Mouse (Mus musculus): ENCODE results near the gene Pcbp2.
A peak's percentile ranks its signal among the peaks of the same experiment; 100 is the strongest.

The Pcbp2 gene

DNA sequence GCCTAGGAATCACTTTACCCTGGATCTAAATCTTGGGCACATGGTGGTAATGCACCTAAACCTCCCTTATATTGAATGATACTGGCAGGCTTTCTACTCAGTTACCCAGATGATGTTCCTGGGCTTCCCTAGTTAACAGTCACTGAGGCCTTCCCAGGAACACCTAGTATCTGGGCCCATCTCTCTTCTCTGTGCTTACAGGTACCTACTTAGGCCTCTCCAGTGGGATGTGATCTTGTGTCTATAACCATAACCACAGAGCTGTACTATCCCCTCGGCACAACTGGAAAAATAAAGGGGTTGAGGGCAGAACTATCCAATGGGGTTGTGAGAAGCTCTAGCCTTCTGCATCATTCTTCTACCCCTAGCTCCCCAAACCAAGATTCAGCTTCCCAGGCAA is 36.5 kb downstream of the Pcbp2 start:
- no peak for DNase-seq (ENCODE audit: low spot score in 2 of 2)

DNA sequence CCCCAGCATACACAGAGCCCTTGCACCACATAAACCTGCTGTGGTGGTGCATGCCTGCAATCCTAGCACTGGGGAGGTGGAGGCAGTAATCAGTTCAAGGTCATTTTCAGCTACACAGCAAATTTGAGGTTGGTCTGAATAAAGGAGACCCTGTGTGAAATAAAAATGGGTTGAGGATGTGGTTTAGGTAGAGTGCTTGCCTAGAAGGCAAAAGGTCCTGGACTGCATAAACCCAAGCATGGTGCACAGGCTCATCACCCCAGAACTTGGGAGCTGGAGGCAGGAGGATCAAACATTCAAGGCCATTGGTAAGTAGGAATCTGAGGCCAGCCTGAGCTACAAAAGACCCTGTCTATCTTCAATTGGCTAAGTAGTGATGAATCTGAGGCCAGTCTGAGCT is 37.2 kb downstream of the Pcbp2 start:
- DNase-seq (ENCODE audit: low spot score in 2 of 2) = no peak

DNA sequence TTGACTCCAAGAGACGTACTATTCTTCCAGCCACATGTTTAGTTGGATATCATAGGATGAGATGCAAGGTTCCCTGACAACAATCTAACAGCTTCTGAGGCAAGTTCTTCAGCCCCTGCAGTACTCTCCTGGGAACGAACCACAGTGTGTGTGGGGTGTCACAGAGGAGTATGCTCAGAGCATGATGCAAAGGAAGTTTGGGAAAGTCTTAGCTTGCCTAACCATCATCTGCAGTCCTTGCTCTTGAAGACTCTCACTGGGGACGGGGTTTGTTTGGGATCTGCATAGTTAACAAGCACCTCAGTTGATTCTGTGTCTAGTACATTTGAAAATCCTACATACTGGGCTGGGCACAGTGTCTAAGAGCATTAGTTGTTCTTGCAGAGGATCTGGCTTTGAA is 38.0 kb downstream of the Pcbp2 start:
- no peak for DNase-seq (ENCODE audit: low spot score in 2 of 2)

DNA sequence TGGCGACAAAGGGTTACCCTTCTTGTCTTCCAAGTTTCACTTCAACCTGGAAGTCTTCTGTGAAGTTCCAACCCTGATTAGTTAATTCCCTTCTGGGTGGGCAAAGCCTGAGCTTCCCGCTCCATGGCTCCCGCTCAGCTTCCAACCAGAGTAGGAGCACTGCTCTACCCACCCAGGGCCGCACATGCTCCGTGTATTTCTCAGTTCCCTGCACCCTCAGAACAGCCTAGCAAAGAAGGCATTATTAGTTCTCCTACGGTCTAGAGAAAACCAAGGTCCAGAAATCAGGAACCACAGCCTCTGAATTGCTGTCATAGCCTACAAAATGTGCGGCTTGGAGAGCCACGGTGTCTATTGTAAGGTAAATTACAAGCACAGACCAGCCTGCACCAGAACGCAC is 39.8 kb downstream of the Pcbp2 start:
- DNase-seq (ENCODE audit: low spot score in 2 of 2) = no peak

DNA sequence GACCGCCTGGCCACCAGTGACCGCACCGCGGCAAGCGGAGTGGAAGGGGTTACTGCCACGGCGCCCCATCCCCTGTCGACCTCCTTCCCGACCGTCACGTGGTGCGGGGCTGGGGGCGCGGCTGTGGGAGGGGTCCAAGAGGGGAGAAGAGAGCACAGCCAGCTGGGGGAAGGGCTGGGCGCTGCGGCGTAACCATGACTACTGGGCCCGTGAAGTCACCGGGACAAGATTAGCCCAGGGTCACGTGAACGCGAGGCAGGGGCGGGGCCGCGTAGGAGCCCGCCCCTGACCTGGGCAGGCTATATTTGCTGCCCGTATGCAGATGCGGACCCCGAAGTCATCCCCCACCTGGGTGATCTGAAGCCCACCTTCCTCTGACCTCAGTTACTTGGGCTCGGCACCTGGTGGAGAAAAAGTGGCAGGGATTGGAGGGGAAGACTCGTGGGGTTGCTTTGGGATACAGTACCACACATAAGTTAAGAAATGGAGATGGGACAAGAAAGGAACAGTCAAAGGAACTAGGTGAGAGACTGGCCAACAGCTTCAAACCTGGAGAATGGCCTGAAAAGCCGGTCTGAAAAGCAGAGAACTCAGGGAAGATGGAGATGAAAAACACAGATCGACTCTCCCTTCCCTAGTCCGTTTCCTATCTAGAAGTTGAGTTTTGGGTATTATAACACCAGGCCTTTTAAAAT is 40.4 kb downstream of the Pcbp2 start:
- peak; percentile 91 to 92 for DNase-seq (ENCODE audit: low spot score in 2 of 2)

DNA sequence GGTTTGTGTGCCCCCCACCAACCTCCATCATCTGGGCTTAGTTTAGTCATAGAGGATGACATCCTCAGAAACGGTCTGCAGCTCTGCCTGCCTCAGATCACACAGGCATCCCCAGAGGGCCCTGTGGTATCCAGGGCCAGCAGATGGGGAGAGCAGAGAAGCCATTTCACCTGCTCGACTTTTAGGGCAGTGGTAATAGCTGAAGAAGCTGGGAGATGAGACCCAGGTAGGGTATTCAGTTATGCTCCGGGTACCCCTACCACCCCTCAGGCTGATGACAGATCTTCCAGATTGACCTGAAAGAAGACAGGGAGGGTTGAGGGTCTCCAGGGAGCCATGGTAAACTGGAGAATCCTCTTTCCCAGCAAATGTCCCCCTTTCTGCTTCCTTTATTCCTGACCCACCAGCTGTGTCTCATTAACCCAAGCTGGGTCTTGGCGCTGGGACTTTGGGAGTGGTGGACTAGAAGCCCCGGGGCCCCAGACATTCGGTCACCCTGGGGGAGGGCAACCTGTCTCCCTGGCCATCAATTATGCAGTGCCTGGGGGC is 41.0 kb downstream of the Pcbp2 start:
- DNase-seq (ENCODE audit: low spot score in 2 of 2) = no peak

DNA sequence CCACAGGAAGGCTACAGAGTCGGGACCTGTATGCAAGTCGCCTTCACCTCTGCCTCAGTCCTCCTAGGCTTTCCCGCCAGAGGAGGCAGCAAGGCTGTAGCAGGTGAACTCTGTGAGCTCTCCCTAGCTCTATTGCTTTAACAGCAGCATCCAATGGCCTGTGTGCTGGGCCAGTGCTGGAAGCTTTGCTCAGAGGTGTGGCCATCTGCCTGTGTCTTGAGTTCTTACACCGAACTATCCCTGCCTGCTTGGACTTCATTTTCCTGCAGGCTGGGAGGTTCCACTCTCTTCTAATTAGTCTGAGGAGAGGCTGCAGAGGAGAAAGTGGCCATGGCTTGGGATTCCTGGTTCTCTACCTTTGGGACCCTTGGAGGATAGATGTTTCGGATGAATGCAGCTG is 41.7 kb downstream of the Pcbp2 start:
- no peak for DNase-seq (ENCODE audit: low spot score in 2 of 2)

DNA sequence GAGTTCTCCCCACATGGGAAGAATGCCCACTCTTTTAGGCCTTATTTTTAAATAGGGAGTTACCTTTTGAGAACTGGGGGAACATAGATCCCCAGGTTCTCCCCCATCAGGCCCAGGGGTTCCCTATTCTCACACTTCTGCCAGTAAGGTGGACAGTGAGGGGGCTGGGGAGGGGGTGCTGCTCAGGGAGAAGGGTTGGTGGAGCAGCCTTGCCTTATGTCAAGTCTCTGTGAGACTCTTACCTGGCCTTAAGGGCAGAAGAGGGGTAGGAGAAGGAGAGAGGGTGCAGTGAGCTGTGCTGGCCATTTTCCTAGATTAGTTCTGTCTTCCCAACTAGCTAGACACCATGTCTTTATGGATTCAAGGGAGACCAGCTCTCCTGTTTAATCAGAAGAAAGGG is 42.1 kb downstream of the Pcbp2 start:
- no peak for DNase-seq (ENCODE audit: low spot score in 2 of 2)

DNA sequence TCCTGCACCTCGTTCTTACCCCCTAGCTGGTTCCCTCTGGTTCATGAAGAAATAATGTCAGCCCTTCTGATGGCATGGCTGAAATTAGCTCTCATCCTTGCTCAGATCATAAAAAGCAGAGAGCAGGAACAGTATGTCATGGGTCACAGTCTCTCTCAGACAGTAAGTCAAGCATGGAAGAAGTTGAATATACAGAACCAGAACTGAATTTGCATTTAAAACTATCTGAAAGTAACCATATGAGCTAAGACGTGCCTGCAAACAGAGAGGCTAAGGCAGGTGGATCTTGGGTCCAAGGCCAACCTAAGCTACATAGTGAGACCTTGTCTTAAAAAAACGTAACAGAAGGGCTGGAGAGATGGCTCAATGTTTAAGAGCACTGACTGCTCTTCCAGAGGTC is 42.7 kb downstream of the Pcbp2 start:
- DNase-seq (ENCODE audit: low spot score in 2 of 2) = no peak

DNA sequence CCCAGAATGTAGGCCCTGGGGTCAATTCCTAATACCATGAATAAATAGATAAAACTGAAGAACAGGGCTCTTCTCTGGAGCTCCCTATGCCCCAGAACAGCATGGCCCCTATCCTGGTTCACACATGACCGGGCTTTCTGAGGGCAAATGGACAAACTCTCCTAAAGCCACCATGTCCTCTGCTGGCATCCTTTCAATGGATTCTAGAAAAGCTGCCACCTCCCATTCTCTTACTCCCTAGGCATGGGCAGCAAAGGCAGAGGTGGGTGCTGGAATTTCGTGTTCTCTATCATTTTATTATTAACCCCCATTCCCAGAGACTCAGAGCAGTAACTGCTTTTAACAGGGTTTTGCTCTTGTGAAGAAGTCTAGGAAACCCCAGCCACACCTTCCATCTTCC is 44.9 kb downstream of the Pcbp2 start:
- no peak for DNase-seq (ENCODE audit: low spot score in 2 of 2)

DNA sequence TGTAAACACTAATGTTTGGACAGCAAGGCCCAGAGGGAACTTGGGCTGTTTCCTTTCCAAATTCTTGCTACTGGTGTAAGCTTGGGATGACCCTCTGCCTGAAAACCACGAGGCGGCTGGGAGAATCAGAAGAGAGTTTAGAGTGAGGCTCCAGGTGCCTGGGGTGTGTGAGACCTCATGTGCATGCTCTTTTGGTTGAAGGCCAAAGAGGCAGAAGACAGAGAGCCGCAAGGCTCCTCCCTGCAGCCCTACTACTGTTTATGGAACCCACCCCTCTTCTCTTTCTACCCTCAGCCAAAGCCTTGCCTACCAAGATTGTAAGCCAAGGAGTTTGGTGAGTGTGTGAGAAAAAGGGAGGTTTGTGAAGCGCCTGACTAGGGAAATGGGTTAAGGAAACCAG is 45.5 kb downstream of the Pcbp2 start:
- DNase-seq (ENCODE audit: low spot score in 2 of 2) = no peak

DNA sequence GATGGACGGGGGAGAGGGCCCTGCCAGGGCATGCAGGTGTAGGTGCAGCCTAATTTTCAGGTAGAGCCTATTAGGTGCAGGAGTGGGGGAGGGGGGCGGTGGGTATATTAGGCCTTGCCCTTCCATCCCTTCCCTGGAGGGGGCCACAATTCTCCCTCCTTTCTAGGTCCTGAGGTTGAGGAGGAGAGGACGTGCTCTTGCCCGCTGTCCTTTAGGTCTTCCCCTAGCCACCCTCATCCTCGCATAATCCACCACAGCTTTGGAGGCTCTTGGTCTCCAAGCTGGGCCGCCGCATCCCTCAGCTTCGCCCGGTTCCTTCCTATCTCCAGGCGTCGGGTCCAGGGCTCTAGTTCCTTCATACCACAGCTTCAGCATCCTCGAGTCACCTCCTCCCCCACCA is 46.0 kb downstream of the Pcbp2 start:
- no peak for DNase-seq (ENCODE audit: low spot score in 2 of 2)

DNA sequence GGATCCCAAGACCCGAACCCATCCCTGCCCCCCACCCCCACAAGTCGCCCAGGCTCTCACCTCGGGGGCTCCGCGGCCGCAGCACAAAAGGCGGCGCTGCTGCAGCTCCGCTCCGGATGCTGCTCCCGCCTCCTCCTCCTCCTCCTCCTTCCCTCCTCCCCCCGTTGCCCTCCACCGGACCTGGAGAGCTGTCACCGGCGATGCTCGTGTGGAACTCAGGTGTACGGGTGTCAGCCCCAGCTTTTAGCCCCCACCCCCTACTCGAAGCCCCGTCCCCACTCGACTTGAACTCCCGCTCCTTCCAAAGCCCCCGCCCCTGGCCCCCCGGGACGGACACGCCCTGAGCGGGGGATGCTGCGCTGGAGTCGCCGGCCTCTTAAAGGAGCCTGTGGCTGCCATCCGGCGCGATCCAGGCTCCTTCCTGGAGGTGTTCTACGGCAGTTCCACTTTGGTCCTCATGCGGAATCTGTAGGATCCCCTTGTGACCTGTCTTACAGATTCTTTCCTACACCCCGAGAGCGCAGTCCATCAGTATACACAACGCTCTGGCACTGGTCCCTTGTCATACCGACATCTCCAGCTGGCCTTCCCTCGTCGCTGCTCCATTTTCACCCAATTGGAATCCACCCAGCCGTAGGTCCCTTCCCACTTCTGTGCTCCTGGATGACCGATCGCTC is 46.5 kb downstream of the Pcbp2 start, which contains the start of gene Map3k12:
Map3k12 (minus strand) TSS at position 337 of the 677 bp plus-strand sequence.
- DNase-seq (ENCODE audit: low spot score in 2 of 2) = peak; percentile 68 to 79

DNA sequence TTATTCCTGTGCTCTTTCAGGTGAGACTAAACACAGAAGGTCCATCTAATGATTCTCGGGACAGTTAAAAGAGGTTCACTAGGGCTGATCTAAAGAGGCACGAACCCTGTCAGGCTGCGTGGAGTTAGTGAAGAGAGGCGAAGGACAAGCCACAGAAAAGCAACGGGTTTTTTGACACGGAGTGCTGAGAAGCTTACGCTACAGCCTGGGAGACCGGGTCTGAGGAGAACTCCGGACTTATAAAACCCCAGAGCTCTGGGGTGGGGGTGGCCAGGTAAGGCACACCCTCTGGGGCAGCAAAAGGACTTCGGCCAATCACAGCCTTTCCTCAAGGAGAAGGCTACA is 47.3 kb downstream of the Pcbp2 start:
- DNase-seq (ENCODE audit: low spot score in 2 of 2) = no peak

DNA sequence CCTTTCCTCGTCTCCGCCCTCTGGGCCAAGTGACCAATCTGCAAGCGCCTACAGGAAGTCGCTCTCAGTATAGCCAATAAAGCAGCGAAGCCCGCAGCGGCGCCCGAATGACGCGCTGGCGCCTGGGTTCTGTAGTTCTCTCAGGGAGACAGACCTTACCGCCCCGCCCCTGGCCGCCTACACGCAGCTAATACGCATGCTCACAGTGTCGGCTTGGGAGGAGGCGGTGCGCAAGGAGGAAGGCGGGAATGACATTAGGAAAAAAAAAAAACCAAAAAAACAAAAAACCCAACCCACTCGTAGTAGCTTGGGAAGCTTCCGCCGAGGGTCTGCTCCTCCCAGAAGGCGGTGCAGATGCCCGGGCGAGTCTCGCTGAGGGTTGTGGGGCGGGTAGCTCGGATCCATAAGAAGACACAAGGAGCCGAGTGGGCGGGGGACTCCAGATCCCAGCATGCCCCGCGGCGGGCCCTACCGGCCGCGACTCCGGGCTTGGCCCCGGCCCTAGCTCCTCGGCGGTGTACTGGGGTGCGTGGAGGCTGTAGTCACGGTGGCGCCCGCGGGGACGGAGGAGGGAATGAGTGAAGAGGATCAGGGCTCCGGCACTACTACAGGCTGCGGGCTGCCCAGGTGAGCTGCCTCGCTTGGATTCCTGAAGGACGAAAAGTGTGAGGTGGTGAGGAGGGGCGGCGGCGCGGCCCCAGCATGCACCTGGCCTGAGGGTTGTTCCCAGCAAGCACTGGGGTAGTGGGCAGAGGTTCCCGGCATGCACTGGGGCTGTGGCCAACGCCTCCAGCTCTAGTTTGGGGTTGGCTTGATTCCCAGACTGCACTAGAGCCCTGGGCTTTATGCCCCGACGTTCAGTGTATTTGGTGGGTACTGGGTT is 47.9 kb downstream of the Pcbp2 start, which contains the start of gene Tarbp2:
Tarbp2 (plus strand) TSS at position 217 of the 883 bp plus-strand sequence.
- peak; percentile 100 for DNase-seq (ENCODE audit: low spot score in 2 of 2)

DNA sequence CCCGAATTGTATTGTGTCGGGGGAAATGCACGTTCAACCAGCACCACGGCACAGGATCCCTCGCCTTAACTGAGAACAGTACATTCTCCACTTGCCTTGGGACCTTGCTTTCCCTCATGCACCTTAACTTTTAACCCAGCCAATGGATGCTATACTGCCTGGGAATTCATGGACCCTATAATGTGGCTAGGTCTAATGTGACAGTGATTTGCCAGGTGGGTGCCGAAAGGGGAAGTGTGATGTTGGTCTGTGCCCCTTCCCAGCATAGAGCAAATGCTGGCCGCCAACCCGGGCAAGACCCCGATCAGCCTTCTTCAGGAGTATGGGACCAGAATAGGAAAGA is 48.5 kb downstream of the Pcbp2 start:
- no peak for DNase-seq (ENCODE audit: low spot score in 2 of 2)

DNA sequence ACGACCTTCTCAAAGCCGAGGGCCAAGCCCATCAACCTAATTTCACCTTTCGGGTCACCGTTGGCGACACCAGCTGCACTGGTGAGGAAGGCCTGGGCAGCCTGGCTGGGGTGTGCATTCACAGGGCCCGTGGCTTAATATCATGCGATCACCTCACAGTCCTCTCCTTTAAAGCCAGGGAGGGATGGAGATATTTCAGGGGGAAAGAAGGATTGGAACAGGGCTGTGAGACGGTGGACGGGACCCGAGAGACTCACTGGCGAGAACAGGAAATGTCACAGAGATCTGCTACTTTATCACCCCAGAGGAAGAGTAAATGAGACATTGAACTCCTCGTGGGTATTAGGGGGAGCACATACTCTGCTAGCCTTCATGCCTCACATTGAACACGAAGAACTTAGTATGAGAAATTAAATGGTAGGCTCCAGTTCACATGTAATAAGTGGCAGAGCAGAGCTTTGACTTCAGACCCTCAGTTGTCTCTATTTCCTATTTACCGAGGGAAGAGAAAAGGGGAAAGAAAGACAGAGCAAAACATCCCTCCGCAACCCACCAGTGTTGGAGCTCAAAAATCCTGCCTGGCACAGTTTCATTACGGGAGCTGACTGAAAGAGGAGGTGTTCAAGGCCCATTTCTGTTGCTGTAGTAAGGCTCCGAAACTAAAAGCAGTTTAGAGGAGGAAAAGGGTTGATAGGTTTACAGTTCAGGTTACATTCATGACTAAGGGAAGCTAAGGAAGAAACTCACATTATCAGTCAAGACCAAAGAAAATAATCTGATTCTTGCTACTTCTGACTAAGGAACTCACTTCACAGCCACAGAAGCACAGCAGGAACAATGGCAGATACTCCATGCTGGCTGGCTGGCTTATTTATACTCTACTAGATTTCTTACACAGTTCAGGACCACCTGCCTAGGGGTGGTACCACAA is 49.1 kb downstream of the Pcbp2 start:
- no peak for DNase-seq (ENCODE audit: low spot score in 2 of 2)

DNA sequence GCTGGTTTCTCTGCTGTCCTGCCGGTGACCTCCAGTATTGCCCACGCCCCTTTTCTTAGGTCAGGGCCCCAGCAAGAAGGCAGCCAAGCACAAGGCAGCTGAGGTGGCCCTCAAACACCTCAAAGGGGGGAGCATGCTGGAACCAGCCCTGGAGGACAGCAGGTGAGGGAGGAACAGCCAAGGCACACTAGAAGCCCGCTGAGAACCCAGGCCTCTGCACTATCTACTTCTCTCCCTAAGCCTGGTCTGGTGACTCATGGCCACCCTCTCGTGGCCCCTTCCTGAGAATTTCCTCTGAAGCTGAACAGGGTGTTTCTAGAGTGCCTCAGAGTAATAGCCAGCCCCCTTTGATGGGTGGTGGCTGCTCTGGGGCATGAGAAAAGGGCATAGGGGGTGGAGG is 50.1 kb downstream of the Pcbp2 start:
- DNase-seq (ENCODE audit: low spot score in 2 of 2) = no peak

DNA sequence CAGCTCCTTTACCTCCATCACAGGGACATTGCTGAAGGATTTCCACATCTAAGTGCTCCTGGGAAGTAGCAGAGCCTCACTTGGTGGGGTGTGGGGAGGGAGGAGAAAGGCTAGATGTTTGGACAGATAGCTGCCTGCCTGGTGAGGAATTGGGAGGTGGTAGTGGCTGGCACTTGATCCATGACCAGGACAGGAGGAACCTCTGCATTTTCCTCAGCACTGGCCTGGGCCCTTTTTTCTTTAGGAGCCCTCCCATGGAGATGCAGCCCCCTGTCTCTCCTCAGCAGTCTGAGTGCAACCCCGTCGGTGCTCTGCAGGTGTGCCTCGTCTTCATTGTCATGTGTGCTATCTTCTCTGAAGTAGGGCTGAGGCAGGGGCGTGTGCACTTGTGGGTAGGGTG is 51.1 kb downstream of the Pcbp2 start:
- DNase-seq (ENCODE audit: low spot score in 2 of 2) = no peak

DNA sequence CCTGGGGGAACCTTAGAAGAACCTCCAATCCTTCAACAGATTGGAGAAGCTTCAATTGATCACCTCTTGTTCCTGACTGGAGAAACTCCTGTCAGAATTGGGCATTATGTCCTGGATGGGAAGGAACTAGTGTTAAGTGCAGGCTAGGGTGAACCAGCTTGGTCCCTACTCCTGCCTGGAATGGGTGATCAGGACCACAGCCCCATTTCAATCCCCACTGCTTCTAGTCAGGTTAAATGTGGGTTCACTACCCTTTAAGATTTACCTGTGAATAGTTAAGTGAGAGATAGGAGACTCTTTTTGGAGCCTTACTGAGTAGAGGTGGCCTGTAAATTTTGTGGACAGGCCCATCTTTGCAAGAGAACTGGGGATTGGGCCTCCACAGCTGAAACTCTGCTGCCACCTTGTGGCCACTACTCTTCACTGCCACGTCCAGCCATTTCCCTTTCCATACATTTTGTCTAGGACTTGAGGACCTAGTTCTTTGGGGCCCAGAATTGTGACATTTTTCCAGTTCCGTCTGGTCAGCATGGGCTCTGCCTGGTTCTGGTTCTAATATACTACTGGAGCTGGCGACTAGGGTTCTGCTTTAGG is 54.6 kb downstream of the Pcbp2 start, which contains the start of gene Npff:
Npff (minus strand) TSS at position 51 of the 594 bp plus-strand sequence.
- peak in 1 of 2 experiments; percentile 73 for DNase-seq (ENCODE audit: low spot score in 2 of 2)

All from frontal cortex, postnatal 10 days (tissue).